Mouse (Mus musculus) small intestine, adult 2 months (tissue): ENCODE measurements around the gene Mical3. TPM values are rescaled to one million over a fixed set of nuclear protein-coding genes. Genes with fewer than 3 reads are reported as not detected.

Experiments
- H3K27ac ChIP-seq: fragments of 200-500 bp; 2 replicates; pipeline ENCODE4 v1.5.1; 2012; ENCODE audit warnings: low read depth, low read length, control low read depth, inconsistent platforms; ENCODE audit not compliant: insufficient read depth
- H3K27me3 ChIP-seq: fragments of 200-500 bp; 2 replicates; pipeline ENCODE4 v1.6.1; 2012; ENCODE audit warnings: mild to moderate bottlenecking, moderate library complexity, low read length, inconsistent platforms; ENCODE audit not compliant: control insufficient read depth, insufficient read depth
- H3K36me3 ChIP-seq: fragments of 200-500 bp; 2 replicates; pipeline ENCODE4 v1.6.1; 2012; ENCODE audit warnings: mild to moderate bottlenecking, low read length, control low read depth, inconsistent platforms; ENCODE audit not compliant: control insufficient read depth, insufficient read depth
- H3K4me1 ChIP-seq: fragments of 200-500 bp; 2 replicates; pipeline ENCODE4 v1.6.1; 2012; ENCODE audit warnings: low read length, inconsistent platforms, mixed read lengths; ENCODE audit not compliant: control insufficient read depth, insufficient read depth, insufficient read length
- H3K4me3 ChIP-seq: fragments of 200-500 bp; 2 replicates; pipeline ENCODE4 v1.5.1; 2012; ENCODE audit warnings: low read depth, mild to moderate bottlenecking, control low read depth, inconsistent platforms, low read length, moderate library complexity
- CTCF ChIP-seq: fragments of 200-500 bp; IDR thresholded peaks from 2 replicates; pipeline ENCODE4 v1.5.1; 2012; ENCODE audit warnings: low read depth, mild to moderate bottlenecking, control low read depth, inconsistent platforms, low read length, moderate library complexity, mixed read lengths; ENCODE audit not compliant: insufficient replicate concordance, insufficient read length; ENCODE audit errors: extremely low read depth
- POLR2A ChIP-seq: fragments of 200-500 bp; IDR thresholded peaks from 2 replicates; pipeline ENCODE4 v1.6.1; 2012; ENCODE audit warnings: low read depth, mild to moderate bottlenecking, control low read depth, inconsistent platforms, low read length, moderate library complexity
- WGBS: fragments of 180-500 bp; shearing (Covaris S2); methylation state at CpG from one replicate; pipeline ENCODE4 v1.1.7; 2018; 5-methylcytosine and 5-hydroxymethylcytosine counted together
- polyA plus RNA-seq: library from polyadenylated mRNA; depleted of rRNA; stranded (reverse); fragments of >200 nt; gene quantifications from 2 replicates; pipeline ENCODE4 v1.2.3, GENCODE M21; 2012

Mical3 gene
- polyA plus RNA-seq, 1 experiment = 8.9 TPM

GRCm38 (mm10) chr6:121101201-121101600 lies 29.6 kb downstream of the Mical3 start:
- Histone ChIP-seq H3K36me3 (no peaks in the 10 kb centered on the region), H3K4me3 (no peak overlapping the region), H3K27ac (no peak overlapping the region), H3K27me3 (no peaks in the 10 kb centered on the region), H3K4me1 (peaks cover 15% of the 10 kb centered on the region)
- no peak for TF ChIP-seq POLR2A
- no peak for TF ChIP-seq CTCF
- WGBS = 34% methylated on average over 5 of the region's 5 CpGs

DNA sequence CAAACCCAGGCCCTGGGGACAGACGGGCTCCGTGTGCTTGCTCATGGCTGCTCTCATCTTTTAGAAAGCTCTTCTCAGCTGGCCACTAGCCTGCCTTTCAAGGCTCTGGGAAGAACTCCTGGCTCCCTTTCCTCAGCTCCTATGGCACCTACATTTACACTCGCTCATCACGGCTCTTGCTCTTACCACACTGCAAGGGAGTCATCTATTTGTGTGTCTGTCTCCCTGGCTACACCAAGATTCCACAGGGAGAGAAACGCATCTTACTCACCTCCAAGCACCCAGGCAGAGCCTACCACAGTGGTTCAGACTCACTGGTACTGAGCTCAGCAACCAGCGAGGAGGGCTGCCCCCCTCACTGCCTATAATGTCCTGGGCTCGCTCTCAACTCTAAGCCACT lies 31.0 kb downstream of the Mical3 start:
- no peak overlapping the region for H3K27ac ChIP-seq
- H3K4me1 ChIP-seq = peaks cover 20% of the 10 kb centered on the region
- H3K36me3 ChIP-seq = no peaks in the 10 kb centered on the region
- TF ChIP-seq CTCF (no peak), POLR2A (no peak)
- H3K27me3 ChIP-seq = no peaks in the 10 kb centered on the region
- 88% methylated on average over 7 of the region's 7 CpGs for WGBS
- H3K4me3 ChIP-seq = no peak overlapping the region

GRCm38 (mm10) chr6:121099228-121099608 lies 31.6 kb downstream of the Mical3 start:
- H3K4me3 ChIP-seq = no peak overlapping the region
- no peaks in the 10 kb centered on the region for H3K36me3 ChIP-seq
- no peak overlapping the region for H3K27ac ChIP-seq
- H3K27me3 ChIP-seq = no peaks in the 10 kb centered on the region
- 87% methylated on average over 4 of the region's 4 CpGs for WGBS
- TF ChIP-seq CTCF = no peak
- no peak for TF ChIP-seq POLR2A
- H3K4me1 ChIP-seq = peaks cover 20% of the 10 kb centered on the region

DNA sequence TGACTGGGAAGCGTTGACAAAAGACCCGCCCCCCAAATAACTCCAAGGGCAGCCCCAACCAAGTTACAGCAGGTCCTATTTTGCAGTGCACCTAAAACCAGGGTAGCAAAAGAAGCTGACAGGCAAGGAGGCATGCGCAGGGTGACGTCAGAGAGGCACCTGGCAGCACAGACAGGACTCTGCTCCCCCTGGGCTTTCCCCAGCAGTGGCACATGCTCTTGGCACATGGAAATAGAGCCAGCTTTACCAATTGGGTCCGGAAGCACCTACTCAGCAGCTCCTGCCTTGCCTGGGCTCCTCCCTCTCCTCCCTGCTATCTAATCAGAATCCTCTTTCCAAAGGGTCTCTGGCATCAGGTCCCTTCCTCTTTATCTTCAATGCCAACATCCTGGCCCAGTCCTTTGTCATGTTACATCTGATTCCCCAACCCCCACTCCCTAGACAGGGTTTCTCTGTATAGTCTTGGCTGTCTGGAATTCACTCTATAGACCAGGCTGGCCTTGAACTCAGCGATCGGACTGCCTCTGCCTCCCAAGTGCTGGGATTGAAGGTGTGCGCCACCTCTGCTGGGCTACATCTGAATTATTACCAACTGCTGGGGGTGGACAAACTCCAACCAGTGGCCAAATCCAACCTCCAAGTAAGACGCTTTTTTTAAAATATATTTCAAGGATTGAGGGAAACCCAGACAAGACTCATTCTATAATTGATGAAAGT lies 32.1 kb downstream of the Mical3 start:
- no peaks in the 10 kb centered on the region for H3K27me3 ChIP-seq
- TF ChIP-seq POLR2A = no peak
- TF ChIP-seq CTCF = no peak
- WGBS = 60% methylated on average over 9 of the region's 9 CpGs
- no peak overlapping the region for H3K4me3 ChIP-seq
- peaks cover 18% of the 10 kb centered on the region for H3K4me1 ChIP-seq
- H3K27ac ChIP-seq = no peak overlapping the region
- no peaks in the 10 kb centered on the region for H3K36me3 ChIP-seq

GRCm38 (mm10) chr6:121098109-121098508 lies 32.7 kb downstream of the Mical3 start:
- H3K27ac ChIP-seq = no peak overlapping the region
- no peak overlapping the region for H3K4me3 ChIP-seq
- TF ChIP-seq CTCF = no peak
- no peak for TF ChIP-seq POLR2A
- WGBS = 56% methylated on average over 9 of the region's 9 CpGs
- H3K36me3 ChIP-seq = no peaks in the 10 kb centered on the region
- no peaks in the 10 kb centered on the region for H3K27me3 ChIP-seq
- H3K4me1 ChIP-seq = peaks cover 13% of the 10 kb centered on the region

DNA sequence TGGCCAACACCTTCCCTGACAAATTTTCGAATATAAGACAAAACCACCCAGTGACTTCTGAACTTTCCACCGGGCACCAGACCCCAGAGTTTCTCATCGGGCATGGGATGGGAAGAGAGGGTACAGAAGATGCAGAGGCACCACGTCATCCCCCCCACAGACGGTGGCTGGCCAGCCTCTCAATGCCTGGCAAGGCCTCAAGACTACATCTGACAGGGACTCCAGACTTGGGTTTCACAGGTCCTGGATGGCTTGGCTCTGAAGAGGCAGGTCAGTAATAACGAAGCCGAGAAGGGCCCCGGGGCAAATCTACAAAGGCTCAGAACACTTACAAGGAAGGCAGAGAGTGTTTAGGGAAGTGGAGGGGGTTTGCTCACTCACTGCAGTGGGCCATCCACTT lies 33.9 kb downstream of the Mical3 start:
- TF ChIP-seq POLR2A (no peak), CTCF (no peak)
- WGBS = 93% methylated on average over 8 of the region's 8 CpGs
- Histone ChIP-seq H3K36me3 (no peaks in the 10 kb centered on the region), H3K4me1 (peaks cover 11% of the 10 kb centered on the region; the same call in 1 of the 2 replicates), H3K27me3 (no peaks in the 10 kb centered on the region), H3K4me3 (no peak overlapping the region), H3K27ac (no peak overlapping the region)

DNA sequence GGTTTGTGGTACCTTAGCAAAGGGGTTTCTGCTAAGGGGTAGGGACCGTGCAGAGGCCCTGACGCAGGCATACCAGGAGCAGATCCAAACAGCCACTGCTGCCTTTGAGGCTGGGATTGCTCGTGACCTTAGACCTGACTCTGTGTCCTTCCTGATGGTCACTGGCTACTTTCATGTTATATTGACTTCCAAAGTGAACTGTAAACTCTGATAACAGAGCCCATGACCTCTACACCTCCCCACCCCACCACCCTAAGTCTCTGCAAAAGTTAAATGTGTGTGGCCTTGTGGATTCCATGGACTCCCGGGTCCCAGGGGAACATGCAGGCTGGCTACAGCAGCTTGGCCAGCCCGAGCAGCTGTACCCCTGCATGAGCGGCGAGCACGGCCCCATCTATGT lies 34.4 kb downstream of the Mical3 start:
- Histone ChIP-seq H3K27ac (no peak overlapping the region), H3K27me3 (no peaks in the 10 kb centered on the region), H3K4me1 (peaks cover 7% of the 10 kb centered on the region; the same call in 1 of the 2 replicates), H3K4me3 (no peak overlapping the region), H3K36me3 (no peaks in the 10 kb centered on the region)
- no peak for TF ChIP-seq POLR2A
- TF ChIP-seq CTCF = no peak
- 91% methylated on average over 8 of the region's 8 CpGs for WGBS
